28 mouse cellular contexts compared by ENCODE assay signal in the genomic region with DNA sequence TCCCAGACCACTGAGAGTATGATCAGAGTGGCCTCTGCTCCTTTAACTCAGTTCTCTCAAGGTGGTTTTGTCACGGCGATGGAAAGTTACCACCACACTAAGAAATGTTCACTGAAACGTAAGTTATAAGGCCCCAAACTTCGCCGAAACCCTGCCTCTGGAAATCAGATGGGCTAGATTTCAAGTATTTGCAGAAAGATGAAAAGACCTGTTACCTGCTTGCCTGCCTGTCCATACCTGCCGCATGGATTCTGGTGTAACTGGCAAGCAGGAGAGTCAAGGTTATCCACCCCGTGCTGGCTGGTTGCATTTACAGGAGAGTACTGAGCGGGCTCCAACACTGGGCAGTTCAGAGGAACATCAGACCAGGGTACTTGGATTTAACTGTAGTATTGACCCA. TPM values are rescaled to one million over a fixed set of nuclear protein-coding genes. Genes with fewer than 3 reads are reported as not detected.
DNase-seq lines count a peak whose midpoint lies in the region; ATAC-seq and TF ChIP-seq lines count a peak whose summit lies in the region.
"Had no signal": no experiment of that assay in that cellular context is flagged by ENCODE, and none has a peak within 500 bp of the region (broad histone marks: within the 10 kb centered on the region; RNA-seq: fewer than 3 reads in every experiment).

No protein-coding gene starts in this region.

- no peak for TF ChIP-seq EP300 in stomach, postnatal 0 days (optimal IDR thresholded peaks at IDR 0.05)

- no peak for ATAC-seq in kidney, embryonic 16.5 days (ENCODE audit: low FRiP score, low TSS enrichment)
- ATAC-seq in stomach, postnatal 0 days (ENCODE audit: low FRiP score, low TSS enrichment) = no peak
- ATAC-seq: intestine, embryonic 16.5 days; midbrain, embryonic 15.5 days had no signal

- H3K36me3 ChIP-seq in kidney, embryonic 16.5 days (ENCODE audit: insufficient read depth, low read length) = no peaks in the 10 kb centered on the region
- no peaks in the 10 kb centered on the region for H3K36me3 ChIP-seq in stomach, postnatal 0 days (ENCODE audit: control insufficient read depth, insufficient read depth, low read length)
- H3K36me3 ChIP-seq in forebrain, embryonic 10.5 days (replicated peaks) = no peaks in the 10 kb centered on the region
- H3K36me3 ChIP-seq: forebrain, embryonic 12.5 days; hindbrain, embryonic 15.5 days; limb, embryonic 12.5 days; liver, embryonic 13.5 days; midbrain, embryonic 15.5 days; stomach, embryonic 15.5 days had no signal

- H3K4me1 ChIP-seq in kidney, embryonic 16.5 days (ENCODE audit: insufficient read depth, low read length) = peaks cover 32% of the 10 kb centered on the region
- H3K4me1 ChIP-seq in brown adipose tissue, adult 24 weeks (ENCODE audit: control insufficient read depth, insufficient read depth, insufficient read length, low read length) = peaks cover 23% of the 10 kb centered on the region
- no peaks in the 10 kb centered on the region for H3K4me1 ChIP-seq in stomach, postnatal 0 days (replicated peaks; ENCODE audit: control insufficient read depth, insufficient read depth)
- peaks cover 49% of the 10 kb centered on the region for H3K4me1 ChIP-seq in forebrain, embryonic 10.5 days
- H3K4me1 ChIP-seq: liver, embryonic 13.5 days had no signal

- H3K27me3 ChIP-seq in kidney, embryonic 16.5 days (ENCODE audit: insufficient read depth, low read length) = no peaks in the 10 kb centered on the region
- no peaks in the 10 kb centered on the region for H3K27me3 ChIP-seq in stomach, postnatal 0 days (ENCODE audit: control insufficient read depth, insufficient read depth, low read length)
- H3K27me3 ChIP-seq in forebrain, embryonic 10.5 days (ENCODE audit: poor library complexity, severe bottlenecking) = peaks cover 14% of the 10 kb centered on the region
- H3K27me3 ChIP-seq: CH12.LX; hindbrain, embryonic 15.5 days; limb, embryonic 12.5 days; liver, embryonic 13.5 days; midbrain, embryonic 15.5 days; stomach, embryonic 15.5 days had no signal

- no peaks in the 10 kb centered on the region for H3K9me3 ChIP-seq in kidney, embryonic 16.5 days (ENCODE audit: low read length)
- H3K9me3 ChIP-seq in stomach, postnatal 0 days (ENCODE audit: control insufficient read depth, low read length) = no peaks in the 10 kb centered on the region
- no peaks in the 10 kb centered on the region for H3K9me3 ChIP-seq in forebrain, embryonic 10.5 days
- H3K9me3 ChIP-seq: forebrain, embryonic 12.5 days; hindbrain, embryonic 15.5 days; liver, embryonic 13.5 days; midbrain, embryonic 15.5 days; stomach, embryonic 15.5 days had no signal

- intact Hi-C loops in heart, postnatal 25 days (cut with DNase I) = no loop called here

- no peak overlapping the region for H3K9ac ChIP-seq in kidney, embryonic 16.5 days (replicated peaks; ENCODE audit: low read length)
- no peak overlapping the region for H3K9ac ChIP-seq in stomach, postnatal 0 days (ENCODE audit: low read length)
- H3K9ac ChIP-seq: forebrain, embryonic 12.5 days; hindbrain, embryonic 15.5 days; limb, embryonic 12.5 days; liver, embryonic 13.5 days; lung, embryonic 14.5 days; midbrain, embryonic 15.5 days; stomach, embryonic 15.5 days had no signal

- H3K4me3 ChIP-seq in kidney, embryonic 16.5 days (ENCODE audit: low read length) = no peak overlapping the region
- no peak overlapping the region for H3K4me3 ChIP-seq in brown adipose tissue, adult 24 weeks (ENCODE audit: insufficient read depth, low read depth, low read length)
- H3K4me3 ChIP-seq in stomach, postnatal 0 days (ENCODE audit: low read depth, low read length) = no peak overlapping the region
- H3K4me3 ChIP-seq in forebrain, embryonic 10.5 days = no peak overlapping the region
- H3K4me3 ChIP-seq: forebrain, embryonic 12.5 days; hindbrain, embryonic 15.5 days; limb, embryonic 12.5 days; liver, embryonic 13.5 days; midbrain, embryonic 15.5 days; stomach, embryonic 15.5 days had no signal

- 76% methylated on average over 8 of the region's 8 CpGs for WGBS in kidney, embryonic 16.5 days
- WGBS in stomach, postnatal 0 days = 76% methylated on average over 8 of the region's 8 CpGs
- 91% methylated on average over 8 of the region's 8 CpGs for WGBS in forebrain, embryonic 10.5 days

- no peak for TF ChIP-seq CTCF in stomach, postnatal 0 days (IDR thresholded peaks at IDR 0.05; ENCODE audit: low read depth)

- peak; percentile 62 for DNase-seq in heart, adult 11 months
- DNase-seq in heart, postnatal 25 days (ENCODE audit: low spot score) = no peak
- peak; percentile 14 for DNase-seq in kidney, postnatal 14 days
- DNase-seq in stomach, postnatal 0 days (ENCODE audit: low spot score) = no peak
- no peak for DNase-seq in forebrain, embryonic 10.5 days (ENCODE audit: extremely low spot score, low spot score)
- DNase-seq: adrenal gland, postnatal 14 days; cerebellum, adult 11 months; cerebellum, postnatal 14 days; embryo, embryonic 11 days; gastrocnemius, postnatal 10 days; heart, postnatal 14 days; kidney, postnatal 4 days; liver, embryonic 13.5 days; lung, embryonic 14.5 days; thymus, adult 2 months had no signal

- H3K4me2 ChIP-seq in kidney, embryonic 16.5 days (replicated peaks; ENCODE audit: low read depth, low read length) = no peak overlapping the region
- no peak overlapping the region for H3K4me2 ChIP-seq in stomach, postnatal 0 days (replicated peaks; ENCODE audit: low read depth)
- H3K4me2 ChIP-seq: forebrain, embryonic 12.5 days; heart, embryonic 11.5 days; hindbrain, embryonic 15.5 days; limb, embryonic 12.5 days; liver, embryonic 13.5 days; lung, embryonic 14.5 days; midbrain, embryonic 15.5 days; stomach, embryonic 15.5 days had no signal

- H3K27ac ChIP-seq in kidney, embryonic 16.5 days (ENCODE audit: low read length) = no peak overlapping the region
- H3K27ac ChIP-seq in brown adipose tissue, adult 24 weeks (replicated peaks; ENCODE audit: low read depth, low read length) = peak overlapping the region; percentile 71
- H3K27ac ChIP-seq in stomach, postnatal 0 days (replicated peaks) = peak overlapping the region; percentile 9; the same call in 1 of the 2 replicates
- H3K27ac ChIP-seq in forebrain, embryonic 10.5 days = no peak overlapping the region
- H3K27ac ChIP-seq: forebrain, embryonic 12.5 days; hindbrain, embryonic 15.5 days; limb, embryonic 12.5 days; liver, embryonic 13.5 days; midbrain, embryonic 15.5 days; stomach, embryonic 15.5 days had no signal

RNA-seq across cellular contexts. Expression of a gene that starts 58.9 kb away (rescaled TPM):
- 1 to 10 TPM; 4.7 to 5.5 TPM for total RNA-seq in heart, postnatal 25 days (2021)
- 83.7 and 86.5 TPM in 2 replicates for polyA plus RNA-seq in kidney, embryonic 16.5 days (2015; fragmentation: Nextera tagmentation; extraction: Ambion mirVana)
- 1.3 and 1.5 TPM in 2 replicates for polyA plus RNA-seq in brown adipose tissue, adult 24 weeks (2012; ENCODE audit: insufficient read depth, insufficient read length, missing spikeins)
- polyA plus RNA-seq in stomach, postnatal 0 days (2015; fragmentation: Nextera tagmentation; extraction: Ambion mirVana) = 6.8 and 7.4 TPM in 2 replicates
- 36.5 and 41.6 TPM in 2 replicates for polyA plus RNA-seq in forebrain, embryonic 10.5 days (2016; fragmentation: Nextera tagmentation; extraction: Ambion mirVana)
- total RNA-seq: CH12.LX; megakaryocyte progenitor cell, adult 5-6 weeks; MEL; neutrophil, adult 5-6 weeks had no signal

Comparison
In these comparisons a context has a peak if more than half of its experiments do, and no peak if none do; other contexts are left out.
1. DNase-seq: peak in heart, adult 11 months (single experiment) and kidney, postnatal 14 days (single experiment); none in heart, postnatal 25 days (single experiment), stomach, postnatal 0 days (single experiment) and forebrain, embryonic 10.5 days (single experiment).
2. H3K27ac ChIP-seq: peak in brown adipose tissue, adult 24 weeks (single experiment) and stomach, postnatal 0 days (single experiment); none in kidney, embryonic 16.5 days (single experiment) and forebrain, embryonic 10.5 days (single experiment).